ENCODE assay signal across 9 mouse cellular contexts in the genomic region with DNA sequence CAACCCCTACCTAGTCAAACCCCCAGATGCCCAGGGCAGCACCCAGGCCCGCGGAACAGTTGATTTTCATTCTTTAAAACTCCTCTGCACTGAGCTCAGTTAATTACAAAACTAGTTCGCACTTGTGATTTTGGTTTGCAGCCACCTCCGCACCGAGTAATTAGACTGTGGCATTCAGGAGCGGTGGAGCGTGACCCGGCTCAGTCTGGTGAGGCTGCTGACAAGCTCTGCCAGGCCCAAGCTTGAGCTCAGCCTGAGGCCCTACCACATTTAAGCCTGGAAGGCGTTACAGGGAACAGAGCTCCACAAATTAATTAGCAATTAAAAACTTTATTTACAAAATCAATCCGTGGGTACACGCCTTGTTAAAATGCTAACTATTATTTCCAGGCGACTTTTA.
DNase-seq lines count a peak whose midpoint lies in the region; ATAC-seq and TF ChIP-seq lines count a peak whose summit lies in the region.
"Had no signal": no experiment of that assay in that cellular context is flagged by ENCODE, and none has a peak within 500 bp of the region (broad histone marks: within the 10 kb centered on the region; RNA-seq: fewer than 3 reads in every experiment).

No protein-coding gene starts in this region.

- no peaks in the 10 kb centered on the region for H3K9me3 ChIP-seq in embryonic facial prominence, embryonic 10.5 days
- no peaks in the 10 kb centered on the region for H3K9me3 ChIP-seq in hindbrain, postnatal 0 days (ENCODE audit: low read length)
- H3K9me3 ChIP-seq in intestine, embryonic 15.5 days, result no peaks in the 10 kb centered on the region
- H3K9me3 ChIP-seq: liver, embryonic 13.5 days had no signal

- H3K27me3 ChIP-seq in embryonic facial prominence, embryonic 10.5 days (replicated peaks; ENCODE audit: low read depth, poor library complexity, severe bottlenecking), result 0 out of 2 replicates have a peak, but pooled peaks cover 11% of the 10 kb centered on the region
- peaks cover 5% of the 10 kb centered on the region; the same call in 1 of the 2 replicates for H3K27me3 ChIP-seq in hindbrain, postnatal 0 days (ENCODE audit: insufficient read depth, low read length)
- no peaks in the 10 kb centered on the region for H3K27me3 ChIP-seq in intestine, embryonic 15.5 days (replicated peaks)
- H3K27me3 ChIP-seq: liver, embryonic 13.5 days had no signal

- H3K36me3 ChIP-seq in embryonic facial prominence, embryonic 10.5 days (replicated peaks), result no peaks in the 10 kb centered on the region
- H3K36me3 ChIP-seq in hindbrain, postnatal 0 days (ENCODE audit: insufficient read depth, low read length), result no peaks in the 10 kb centered on the region
- H3K36me3 ChIP-seq in intestine, embryonic 15.5 days, result no peaks in the 10 kb centered on the region
- H3K36me3 ChIP-seq: liver, embryonic 13.5 days had no signal

- ATAC-seq in hindbrain, postnatal 0 days, result peak; percentile 63; the same call in 1 of the 2 replicates
- ATAC-seq in intestine, embryonic 15.5 days, result no peak

- peak; percentile 79 for DNase-seq in brain, adult 2 months (ENCODE audit: low read depth, low spot score)
- peak; percentile 27 for DNase-seq in embryonic facial prominence, embryonic 10.5 days (ENCODE audit: low spot score)
- DNase-seq in hindbrain, postnatal 0 days (ENCODE audit: low spot score), result peak; percentile 72
- peak; percentile 15 to 18 for DNase-seq in left cerebral cortex, adult 8-10 months (ENCODE audit: low spot score in 2 of 2)
- DNase-seq in adrenal gland, postnatal 25 days, result no peak
- no peak for DNase-seq in spleen, postnatal 10 days (ENCODE audit: low spot score in 2 of 2)
- no peak for DNase-seq in adrenal gland, postnatal 36 days
- DNase-seq: liver, embryonic 13.5 days had no signal

- 27% methylated on average over 12 of the region's 12 CpGs for WGBS in embryonic facial prominence, embryonic 10.5 days
- 20% methylated on average over 12 of the region's 12 CpGs for WGBS in hindbrain, postnatal 0 days
- WGBS in intestine, embryonic 15.5 days, result 78% methylated on average over 12 of the region's 12 CpGs

- no peak for TF ChIP-seq CTCF in hindbrain, postnatal 0 days (IDR thresholded peaks at IDR 0.05; ENCODE audit: low read depth)

- no peak overlapping the region for H3K27ac ChIP-seq in embryonic facial prominence, embryonic 10.5 days (replicated peaks)
- H3K27ac ChIP-seq in hindbrain, postnatal 0 days, result no peak overlapping the region
- no peak overlapping the region for H3K27ac ChIP-seq in intestine, embryonic 15.5 days
- H3K27ac ChIP-seq: liver, embryonic 13.5 days had no signal

- peaks cover 9% of the 10 kb centered on the region for H3K4me1 ChIP-seq in embryonic facial prominence, embryonic 10.5 days
- H3K4me1 ChIP-seq in hindbrain, postnatal 0 days (ENCODE audit: insufficient read depth, low read length), result no peaks in the 10 kb centered on the region
- H3K4me1 ChIP-seq in intestine, embryonic 15.5 days (replicated peaks), result no peaks in the 10 kb centered on the region
- H3K4me1 ChIP-seq: liver, embryonic 13.5 days had no signal

- H3K4me2 ChIP-seq in hindbrain, postnatal 0 days (ENCODE audit: low read depth, low read length), result no peak overlapping the region
- no peak overlapping the region for H3K4me2 ChIP-seq in intestine, embryonic 15.5 days (replicated peaks)
- H3K4me2 ChIP-seq: liver, embryonic 13.5 days had no signal

- no peak overlapping the region for H3K4me3 ChIP-seq in embryonic facial prominence, embryonic 10.5 days
- H3K4me3 ChIP-seq in hindbrain, postnatal 0 days (ENCODE audit: low read length), result no peak overlapping the region
- no peak overlapping the region for H3K4me3 ChIP-seq in intestine, embryonic 15.5 days (replicated peaks)
- H3K4me3 ChIP-seq: liver, embryonic 13.5 days had no signal

- no peak overlapping the region for H3K9ac ChIP-seq in hindbrain, postnatal 0 days (replicated peaks; ENCODE audit: low read length)
- H3K9ac ChIP-seq in intestine, embryonic 15.5 days, result no peak overlapping the region
- H3K9ac ChIP-seq: liver, embryonic 13.5 days had no signal

Comparison
In these comparisons a context has a peak if more than half of its experiments do, and no peak if none do; other contexts are left out.
1. DNase-seq: peak in brain, adult 2 months (single experiment), embryonic facial prominence, embryonic 10.5 days (single experiment), hindbrain, postnatal 0 days (single experiment) and left cerebral cortex, adult 8-10 months (2 of 2); none in adrenal gland, postnatal 25 days (single experiment), spleen, postnatal 10 days (0 of 2) and adrenal gland, postnatal 36 days (0 of 2).